Mouse (Mus musculus): ENCODE results near the gene Ppl.

- TF ChIP-seq CTCF (IDR thresholded peaks at IDR 0.05; ENCODE audit: control insufficient read depth, insufficient read depth, insufficient read length) (no peak), MYOD1 (IDR thresholded peaks at IDR 0.05; ENCODE audit: control insufficient read depth, insufficient read length, low read depth) (no peak)
Measured at GRCm38 (mm10) chr16:5074341-5074740, 57.9 kb downstream of the Ppl start.

Data from C2C12 (cell line).